Mouse (Mus musculus): ENCODE results near the gene Efcab6. TPM values are rescaled to one million over a fixed set of nuclear protein-coding genes. Genes with fewer than 3 reads are reported as not detected.
A peak's percentile ranks its signal among the peaks of the same experiment; 100 is the strongest.

Gene Efcab6
- total RNA-seq, 2 experiments from 2014 or later, result 5.0 to 6.7 TPM

DNA sequence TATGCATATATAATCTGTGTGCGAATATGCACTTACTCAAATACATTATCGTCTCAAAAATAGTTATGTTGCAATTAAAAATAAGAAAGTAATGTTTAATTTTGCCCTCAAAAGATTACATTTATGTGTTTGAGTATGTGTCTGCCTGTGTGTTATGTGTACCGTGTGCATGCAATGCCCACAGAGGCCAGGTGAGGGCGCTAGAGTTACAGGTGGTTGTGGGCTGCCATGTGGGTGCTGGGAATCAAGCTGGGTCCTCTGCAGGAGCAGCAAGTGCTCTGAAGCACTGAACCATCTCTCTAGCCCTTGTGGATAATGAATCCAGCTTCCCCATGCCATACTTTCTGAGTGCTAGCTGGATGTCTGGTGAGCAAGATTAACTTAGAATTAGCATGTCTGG, 522 bp upstream of the Efcab6 start:
- no peak for DNase-seq (ENCODE audit: low spot score)

DNA sequence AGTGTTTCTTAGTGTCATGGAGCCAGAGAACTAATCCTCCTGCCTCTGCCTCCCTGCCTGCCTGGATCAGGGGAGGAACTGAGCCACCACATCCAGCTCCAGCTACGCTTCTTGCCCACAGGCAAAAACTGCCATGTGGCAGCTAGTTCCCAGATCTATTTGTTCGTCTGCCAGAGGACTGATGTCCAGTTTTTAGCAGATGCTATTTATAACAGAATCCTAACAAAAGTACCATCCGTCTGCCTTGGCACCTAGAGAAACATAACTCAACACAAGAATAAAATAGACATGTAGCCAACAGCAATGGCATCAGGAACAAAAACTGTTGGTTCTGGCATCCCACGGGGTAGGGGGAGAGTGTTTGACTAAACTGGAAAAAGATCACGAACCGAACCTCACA, 6.3 kb downstream of the Efcab6 start:
- DNase-seq (ENCODE audit: low spot score), result no peak

DNA sequence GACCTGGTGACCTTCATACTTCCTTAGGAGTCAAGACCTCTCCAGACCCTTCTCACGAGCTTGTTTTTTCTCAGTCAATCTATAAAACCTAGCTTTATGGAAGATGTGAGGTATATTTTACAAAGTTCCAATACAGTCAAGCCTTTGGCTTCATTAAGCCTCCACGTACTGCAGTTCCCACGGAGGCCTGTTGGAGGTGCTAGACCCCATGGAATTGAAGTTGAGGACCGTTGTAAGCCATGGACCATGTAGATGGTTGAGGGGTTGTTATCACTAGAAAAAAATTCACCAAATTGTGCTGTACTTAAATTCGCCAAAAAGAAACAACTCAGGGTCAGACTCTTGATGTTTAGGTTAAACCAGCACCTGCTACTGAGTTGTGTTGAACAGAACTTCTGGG, 9.1 kb downstream of the Efcab6 start:
- no peak for DNase-seq (ENCODE audit: low spot score)

DNA sequence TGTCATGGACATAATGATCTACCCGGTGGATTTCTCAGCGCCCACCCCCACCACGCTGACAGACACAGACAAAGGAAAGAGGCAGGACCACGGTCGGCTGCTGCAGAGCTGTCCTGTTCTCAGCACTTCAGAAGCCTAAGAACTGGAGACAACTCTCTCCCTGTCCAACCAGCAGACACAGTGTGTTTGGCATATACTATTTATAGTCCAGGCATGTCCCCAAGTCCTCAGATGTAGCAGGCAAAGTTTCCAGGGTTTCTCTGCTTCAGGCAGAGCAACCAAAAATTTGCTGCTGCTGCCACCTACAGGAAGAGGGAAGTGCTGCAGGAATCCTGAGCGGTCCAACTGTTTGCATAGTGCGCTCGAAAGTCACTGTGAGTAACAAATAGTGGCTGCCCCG, 11.3 kb downstream of the Efcab6 start:
- peak; percentile 84 for DNase-seq (ENCODE audit: low spot score)

- no peak for DNase-seq (ENCODE audit: low spot score)
Observed at GRCm38 (mm10) chr15:84053240-84053639, 11.9 kb downstream of the Efcab6 start.

DNA sequence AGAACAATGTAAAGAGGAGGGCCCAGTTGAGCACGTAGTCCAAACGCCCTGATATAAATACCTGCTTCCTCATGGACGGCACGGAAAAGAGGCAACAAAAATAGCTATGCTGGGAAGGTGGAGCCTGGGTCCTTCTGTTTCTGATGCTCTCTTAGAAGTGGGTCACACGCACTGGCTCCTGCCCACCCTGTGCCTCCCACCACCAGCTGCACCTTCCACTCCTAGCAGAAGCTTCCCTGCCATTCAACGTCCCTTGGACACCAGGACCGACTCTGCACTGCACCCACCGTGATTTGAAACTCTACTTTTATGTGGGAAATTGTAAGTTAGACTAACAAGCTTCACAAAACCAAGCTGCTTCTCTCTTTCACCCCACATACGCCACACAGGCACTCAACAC, 12.8 kb downstream of the Efcab6 start:
- no peak for DNase-seq (ENCODE audit: low spot score)

DNA sequence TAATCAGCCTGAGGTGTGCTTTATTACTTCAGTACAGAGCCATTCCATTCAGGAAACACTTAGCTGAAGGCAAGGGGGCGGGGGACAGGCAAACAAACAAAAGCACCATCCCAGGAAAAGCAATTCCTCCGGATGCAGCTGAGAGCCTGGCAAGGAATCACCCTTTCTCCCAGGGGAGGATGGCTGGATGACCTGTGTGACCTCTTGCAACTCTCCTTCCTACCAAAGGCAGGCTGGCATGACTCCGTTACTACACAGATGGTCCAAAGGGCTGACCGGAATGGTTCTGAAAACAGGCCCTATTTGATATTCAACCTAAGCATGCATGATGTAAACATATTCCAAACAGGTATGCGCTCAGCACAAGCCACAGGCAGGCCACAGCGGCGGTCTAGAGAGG, 15.6 kb downstream of the Efcab6 start:
- no peak for DNase-seq (ENCODE audit: low spot score)

GRCm38 (mm10) chr15:84045562-84045961, 19.6 kb downstream of the Efcab6 start:
- no peak for DNase-seq (ENCODE audit: low spot score)

GRCm38 (mm10) chr15:84037067-84037466, 28.1 kb downstream of the Efcab6 start:
- no peak for DNase-seq (ENCODE audit: low spot score)

DNA sequence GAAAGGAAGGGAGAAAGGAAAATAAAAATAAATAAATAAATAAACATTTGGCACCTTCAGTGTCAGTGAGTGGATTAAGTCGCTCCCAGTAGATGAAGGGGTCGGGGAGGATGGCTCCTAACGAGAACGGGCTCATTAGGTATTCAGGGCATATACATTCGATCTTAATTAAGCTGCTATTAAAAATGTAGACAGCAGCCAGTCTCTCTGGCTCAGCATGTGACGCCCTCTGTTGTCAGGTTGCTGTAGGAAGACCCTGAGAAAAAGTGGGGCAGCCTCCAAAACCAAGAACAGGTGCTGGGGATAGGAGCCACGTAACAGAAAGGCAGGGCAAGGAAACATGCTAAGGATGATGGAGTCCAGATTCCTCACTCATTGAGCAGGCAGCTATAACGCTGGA, 39.5 kb downstream of the Efcab6 start:
- DNase-seq (ENCODE audit: low spot score), result no peak

- no peak for DNase-seq (ENCODE audit: low spot score)
Observed at GRCm38 (mm10) chr15:84024851-84025250, 40.3 kb downstream of the Efcab6 start.

- DNase-seq (ENCODE audit: low spot score), result no peak
Observed at GRCm38 (mm10) chr15:84009366-84010083, 55.7 kb downstream of the Efcab6 start.

DNA sequence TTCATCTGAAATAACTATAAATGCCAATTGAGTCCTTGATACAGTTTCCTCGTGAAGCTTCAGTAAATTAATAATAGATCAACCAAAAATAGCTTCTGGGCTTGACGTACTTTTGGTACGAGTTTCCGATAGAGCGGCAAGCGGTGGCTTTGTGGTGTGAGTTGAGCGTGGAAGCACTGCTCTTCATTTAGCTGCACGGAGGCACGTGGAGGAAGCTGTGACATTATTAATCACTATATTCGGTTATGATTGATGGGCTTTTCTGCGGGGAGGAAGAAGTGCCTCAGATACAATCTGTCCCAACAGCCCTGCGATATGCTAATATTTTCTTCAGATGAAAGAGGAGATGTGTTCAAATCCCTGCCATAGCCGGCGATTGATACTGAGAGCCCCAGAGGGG, 60.9 kb downstream of the Efcab6 start:
- DNase-seq (ENCODE audit: low spot score), result no peak

GRCm38 (mm10) chr15:83999071-83999470, 66.1 kb downstream of the Efcab6 start:
- no peak for DNase-seq (ENCODE audit: low spot score)

DNA sequence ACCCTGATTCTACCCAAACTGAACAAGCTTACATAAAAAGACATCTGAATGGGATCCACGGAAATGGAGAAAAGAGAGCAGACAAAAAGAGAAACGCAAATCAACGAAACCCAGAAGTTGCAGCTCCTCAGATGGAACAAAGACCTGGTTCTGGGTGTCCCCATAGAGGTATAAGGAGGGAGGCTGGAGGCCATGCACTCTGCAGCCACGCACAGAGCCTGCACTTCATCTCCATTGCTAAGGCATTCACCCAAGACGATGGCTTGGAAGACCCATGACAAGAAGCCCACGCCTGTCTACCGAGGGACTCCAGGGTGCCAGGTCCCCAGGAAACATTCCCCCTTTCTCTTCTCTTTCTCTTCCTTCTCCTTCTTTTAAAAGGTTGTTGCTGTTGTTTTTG, 66.6 kb downstream of the Efcab6 start:
- no peak for DNase-seq (ENCODE audit: low spot score)

GRCm38 (mm10) chr15:83998115-83998514, 67.1 kb downstream of the Efcab6 start:
- DNase-seq (ENCODE audit: low spot score), result no peak

DNA sequence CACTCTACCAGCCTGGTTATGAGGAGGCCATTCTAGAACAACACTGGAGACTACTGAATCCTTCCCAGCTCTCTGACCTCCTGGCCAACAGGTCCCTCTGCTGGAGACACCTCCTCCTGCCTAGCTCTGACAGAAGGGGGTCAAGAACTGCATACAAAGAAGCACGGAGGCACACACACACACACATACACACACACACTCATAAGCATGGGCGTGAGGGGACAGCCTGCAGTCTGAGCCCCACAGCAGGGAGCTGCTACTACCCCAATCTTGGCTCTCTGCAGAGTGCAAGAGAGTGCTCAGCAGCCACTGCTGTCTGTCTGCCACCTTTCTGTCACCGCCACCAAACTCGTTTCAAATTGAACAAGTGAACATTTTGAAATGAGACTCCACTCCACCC, 67.6 kb downstream of the Efcab6 start:
- DNase-seq (ENCODE audit: low spot score), result peak; percentile 19

DNA sequence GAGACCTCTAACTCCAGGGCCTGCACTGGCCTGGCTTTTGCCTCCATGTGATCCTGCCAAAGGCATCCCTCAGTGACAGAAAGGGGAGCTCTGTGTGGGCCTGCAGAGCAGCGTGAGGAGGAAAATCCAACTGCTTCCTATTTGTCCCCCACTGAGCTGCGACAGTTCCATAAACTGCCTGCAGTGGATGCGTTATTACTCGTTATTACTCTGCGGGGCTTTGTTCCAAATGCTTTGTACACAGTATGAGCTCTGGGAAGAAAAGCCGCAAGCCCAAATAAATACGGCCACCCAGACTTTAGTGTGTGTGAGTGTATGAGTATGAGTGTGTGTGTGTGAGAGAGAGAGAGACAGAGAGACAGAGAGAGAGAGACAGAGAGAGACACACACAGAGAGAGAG, 68.3 kb downstream of the Efcab6 start:
- no peak for DNase-seq (ENCODE audit: low spot score)

DNA sequence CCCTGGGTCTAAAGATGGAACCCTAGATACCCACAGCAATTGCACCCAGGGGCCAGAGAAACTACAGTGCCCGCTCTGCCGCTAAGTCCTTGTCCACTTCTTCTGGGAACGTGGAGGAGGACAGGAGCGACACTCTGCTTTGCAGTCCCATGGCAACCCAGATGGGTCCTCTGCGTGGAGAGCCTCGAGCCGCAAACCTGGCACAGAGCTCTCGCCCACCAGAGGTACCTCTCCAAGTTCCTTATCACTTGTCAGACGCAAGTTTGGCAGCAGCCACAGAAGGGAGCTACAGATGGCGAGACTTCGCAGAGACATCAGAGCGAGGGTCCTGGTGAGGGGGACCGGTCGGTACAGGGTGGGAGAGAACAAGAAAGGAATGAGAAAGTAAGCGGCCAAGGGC, 73.0 kb downstream of the Efcab6 start:
- DNase-seq (ENCODE audit: low spot score), result no peak

DNA sequence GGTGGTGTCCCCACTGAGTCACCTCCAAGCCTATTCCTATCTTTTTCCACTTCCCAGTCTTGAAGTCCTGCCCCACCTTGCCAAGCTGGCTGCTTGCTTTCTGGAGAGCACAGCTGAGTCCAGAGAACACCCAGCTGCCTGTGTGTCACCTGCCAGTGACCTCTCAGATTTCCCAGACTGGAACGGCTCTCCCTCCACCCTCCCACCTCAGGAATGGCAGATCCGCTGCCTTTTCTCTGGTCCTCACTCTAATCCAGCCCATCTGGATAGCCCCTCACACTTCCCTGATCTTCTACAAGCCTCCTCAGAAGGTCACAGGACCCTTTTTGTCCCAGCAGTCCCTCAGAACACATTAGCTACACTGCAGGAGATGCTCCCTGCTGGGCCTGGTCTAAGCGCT, 73.7 kb downstream of the Efcab6 start:
- peak; percentile 24 for DNase-seq (ENCODE audit: low spot score)

DNA sequence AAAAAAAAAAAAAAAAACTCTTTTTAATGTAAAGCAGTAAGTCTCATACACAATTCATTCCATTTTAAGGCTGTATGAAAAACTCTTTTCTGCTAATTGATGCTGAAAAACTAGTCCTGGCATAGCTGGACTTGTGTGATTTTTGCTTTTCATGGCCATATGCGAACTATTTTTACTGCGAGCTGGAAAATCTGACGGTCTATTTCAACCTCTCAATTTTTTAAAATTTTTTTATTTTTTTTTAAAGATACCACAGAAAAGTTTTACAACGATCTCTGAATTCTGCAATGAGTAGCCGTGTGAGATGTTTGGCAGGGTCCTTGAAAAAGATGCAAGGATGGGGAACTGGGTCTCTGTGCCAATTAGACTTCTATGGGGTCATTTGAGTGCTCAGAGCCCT, 75.9 kb downstream of the Efcab6 start:
- DNase-seq (ENCODE audit: low spot score), result no peak

DNA sequence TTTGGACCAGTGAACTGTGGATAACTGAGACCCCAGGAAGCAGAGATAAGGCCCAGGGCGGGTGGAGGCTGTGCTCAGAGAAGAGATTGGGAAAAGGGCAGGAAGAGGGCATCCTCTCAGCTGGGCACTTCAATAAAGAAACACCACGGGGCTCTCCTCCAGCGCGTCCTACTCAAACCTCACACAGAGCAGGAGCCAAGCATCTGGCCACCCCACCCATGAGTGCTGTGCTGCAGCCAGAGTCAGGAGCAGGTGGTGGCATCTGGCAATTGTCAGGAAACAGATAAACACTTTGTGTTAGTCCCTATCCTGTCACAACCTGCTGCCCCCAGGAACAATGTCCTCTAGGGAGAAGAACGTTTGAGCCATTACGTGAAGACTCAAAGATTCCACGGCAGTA, 77.1 kb downstream of the Efcab6 start:
- DNase-seq (ENCODE audit: low spot score), result no peak

GRCm38 (mm10) chr15:83982186-83982936, 82.8 kb downstream of the Efcab6 start:
- no peak for DNase-seq (ENCODE audit: low spot score)
